Mouse (Mus musculus) effector memory CD4-positive, alpha-beta T cell, adult 7 months (primary cell): Measurements from ENCODE around the gene Gm17324. TPM values are rescaled to one million over a fixed set of nuclear protein-coding genes. Genes with fewer than 3 reads are reported as not detected.

Experiments used
- polyA plus RNA-seq: library from polyadenylated mRNA; unstranded; fragments of 100-300 nt; shearing (Covaris generic); gene quantifications from one replicate; pipeline ENCODE4 v1.2.1, GENCODE M21; 2017

The Gm17324 gene
- polyA plus RNA-seq, result 1.2 TPM

DNA sequence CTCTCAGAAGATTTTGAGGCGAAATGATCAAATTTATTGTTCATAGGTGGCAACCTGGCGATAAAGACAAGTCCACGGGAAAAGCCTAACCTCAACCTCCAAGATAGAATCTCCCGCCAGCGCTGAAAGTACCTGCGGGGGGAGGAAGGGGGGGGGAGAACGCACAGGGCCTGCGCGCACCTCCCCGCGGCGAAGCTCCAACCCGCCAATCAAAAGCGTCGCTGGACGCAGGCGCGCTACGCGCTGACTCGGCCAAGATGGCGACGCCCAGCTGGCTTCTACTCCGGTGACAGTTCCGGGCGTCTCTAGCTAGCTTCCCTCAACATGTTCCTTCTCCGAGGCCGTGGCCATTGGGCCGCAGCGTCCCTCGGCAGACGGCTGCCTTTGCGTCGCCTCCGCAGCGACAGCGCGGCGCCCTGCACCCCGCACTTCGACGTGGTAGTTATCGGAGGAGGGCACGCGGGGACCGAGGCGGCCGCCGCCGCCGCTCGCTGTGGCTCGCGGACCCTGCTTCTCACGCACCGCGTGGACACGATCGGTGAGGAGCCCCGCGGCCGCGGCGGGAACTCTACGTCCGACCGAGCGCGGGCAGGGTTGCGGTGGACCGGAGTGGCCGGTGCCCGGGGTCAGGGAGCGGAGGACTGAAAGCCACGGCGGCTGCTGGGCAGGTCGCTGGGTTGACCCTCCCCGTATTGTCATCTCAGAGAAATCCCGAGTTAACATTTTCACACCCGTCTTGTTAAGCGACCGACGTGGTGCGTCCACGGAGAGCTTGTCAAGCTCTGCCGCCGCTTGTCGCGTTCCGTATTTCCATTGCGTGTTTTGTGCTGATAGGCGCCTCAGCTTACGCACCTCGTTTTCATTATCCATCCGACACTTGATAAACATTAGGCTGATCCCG, at the start of gene Gm17324, which contains the start of gene Mto1:
Gene Gm17324 (minus strand): TSS at position 814 of the 901 bp plus-strand sequence.
Gene Mto1 (plus strand): TSS at position 236 of the 901 bp plus-strand sequence.

DNA sequence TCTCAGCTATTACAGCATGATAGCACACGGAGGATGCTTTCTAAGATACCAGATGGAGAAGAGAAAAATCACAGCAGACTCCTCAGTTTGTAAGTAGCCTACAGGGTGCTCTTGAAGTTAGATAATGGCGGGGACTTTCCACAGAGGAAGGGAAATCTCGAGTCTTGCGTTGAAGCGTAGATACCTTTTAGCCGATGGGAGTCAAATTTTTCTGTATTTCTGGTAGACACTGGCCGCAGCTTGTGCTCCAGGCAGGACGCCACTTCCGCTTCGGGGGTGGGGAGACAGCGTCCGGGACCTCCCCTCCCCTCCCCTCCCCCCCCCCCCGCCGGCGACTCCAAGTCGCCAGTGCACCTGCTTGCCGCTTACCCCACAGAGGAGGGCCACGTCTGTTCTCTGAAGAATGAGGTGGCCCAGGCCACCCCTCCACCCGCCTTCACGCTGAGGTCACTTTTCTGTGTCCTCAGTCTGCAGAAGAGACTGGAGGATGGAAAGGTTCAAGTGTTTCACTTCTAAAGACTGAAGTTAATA, 40.4 kb upstream of the Gm17324 start, which contains the start of gene Eef1a1:
Gene Eef1a1 (minus strand): TSS at position 262 of the 531 bp plus-strand sequence.

DNA sequence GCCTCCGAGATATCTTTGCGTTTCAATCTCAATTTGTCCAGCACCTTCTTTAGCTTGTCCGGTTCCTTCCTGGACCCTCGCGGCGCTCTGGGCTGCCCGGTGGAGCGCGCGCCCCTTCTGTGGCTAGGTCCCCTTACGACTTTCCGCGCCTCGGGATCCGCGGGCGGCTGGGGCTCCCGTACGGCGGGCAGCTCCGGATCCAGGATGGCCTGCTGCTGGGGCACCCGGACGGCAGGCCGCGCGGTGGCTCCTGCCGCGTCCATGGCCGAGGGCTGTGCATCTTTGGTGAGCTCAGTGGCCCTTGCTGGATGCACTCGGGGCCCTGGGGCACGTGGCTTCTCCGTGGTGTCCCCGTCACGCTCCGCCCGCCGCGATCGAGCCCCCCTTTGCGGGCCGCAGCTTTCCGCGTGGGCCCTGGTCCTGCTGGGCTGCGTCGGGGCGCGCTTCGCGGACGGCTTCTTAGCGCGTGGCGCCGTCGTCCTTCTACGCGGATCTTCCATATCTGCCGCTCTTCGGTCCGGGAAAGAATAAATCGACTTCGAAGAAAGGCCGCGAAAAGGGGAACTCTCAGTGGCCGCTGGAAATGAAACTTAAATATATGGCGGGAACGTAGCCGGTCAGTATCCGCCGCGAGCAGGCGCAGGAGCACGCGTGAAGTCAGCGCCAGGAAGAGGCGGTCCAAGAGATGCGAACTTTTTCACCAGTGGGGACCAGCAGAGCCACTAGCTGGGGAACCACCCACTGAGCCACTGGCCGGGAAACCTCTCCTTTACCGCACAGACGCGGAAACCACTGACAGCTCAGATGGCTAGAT, 5.8 kb downstream of the Gm17324 start, which contains the start of gene Cgas:
Gene Cgas (minus strand): TSS at position 659 of the 814 bp plus-strand sequence.

Other genes with a start within 250 kb of the Gm17324 start
- gene Gsta1, start 218.1 kb downstream of the Gm17324 start, polyA plus RNA-seq, result not detected
- not detected for gene Gm3776, start 191.7 kb downstream of the Gm17324 start, polyA plus RNA-seq
- gene Gm10639, start 158.9 kb downstream of the Gm17324 start, polyA plus RNA-seq, result not detected
- not detected for gene Omt2a, start 134.0 kb downstream of the Gm17324 start, polyA plus RNA-seq
- gene Omt2b, start 121.2 kb downstream of the Gm17324 start, polyA plus RNA-seq, result not detected
- gene Gsta2, start 93.0 kb downstream of the Gm17324 start, polyA plus RNA-seq, result not detected
- gene Dppa5a, start 80.6 kb downstream of the Gm17324 start, polyA plus RNA-seq, result not detected
- not detected for gene Ooep, start 70.1 kb downstream of the Gm17324 start, polyA plus RNA-seq
- gene Ddx43, start 53.0 kb downstream of the Gm17324 start, polyA plus RNA-seq, result 6.7 TPM
- gene Cgas, start 5.5 kb downstream of the Gm17324 start, polyA plus RNA-seq, result 2.5 TPM
- 17.3 TPM for gene Mto1, start 578 bp downstream of the Gm17324 start, polyA plus RNA-seq
- 4,652 TPM for gene Eef1a1, start 40.4 kb upstream of the Gm17324 start, polyA plus RNA-seq
- 5.5 TPM for gene Slc17a5, start 139.3 kb upstream of the Gm17324 start, polyA plus RNA-seq
- gene Cd109, start 166.8 kb upstream of the Gm17324 start, polyA plus RNA-seq, result 0.24 TPM